Mouse (Mus musculus) intestine, embryonic 15.5 days (tissue): ENCODE measurements around the gene Ldhd. TPM values are rescaled to one million over a fixed set of nuclear protein-coding genes. Genes with fewer than 3 reads are reported as not detected.
A peak's percentile ranks its signal among the peaks of the same experiment; 100 is the strongest.
"Not testable (repeated sequence)": the region's sequence is repeated elsewhere in the genome, so short reads cannot be mapped to it uniquely, and the experiment has no call there.

Experiments
- ATAC-seq: fragments of 200-750 bp; cut with Nextera tagmentation; 2 replicates; pipeline ENCODE4 v1.8.0; 2017; ENCODE audit warnings: moderate TSS enrichment, moderate library complexity
- H3K27ac ChIP-seq: fragments of 300-500 bp; sonication (generic); 2 replicates; pipeline ENCODE4 v1.5.1; 2015; ENCODE audit warnings: mild to moderate bottlenecking, inconsistent platforms
- H3K27me3 ChIP-seq: fragments of 300-500 bp; sonication (generic); replicated peaks from 2 replicates; pipeline ENCODE4 v1.6.1; 2015; ENCODE audit warnings: inconsistent platforms
- H3K36me3 ChIP-seq: fragments of 300-500 bp; sonication (generic); 2 replicates; pipeline ENCODE4 v1.6.1; 2015; ENCODE audit warnings: inconsistent platforms
- H3K4me1 ChIP-seq: fragments of 300-500 bp; sonication (generic); replicated peaks from 2 replicates; pipeline ENCODE4 v1.6.1; 2015; ENCODE audit warnings: inconsistent platforms
- H3K4me2 ChIP-seq: fragments of 300-500 bp; sonication (generic); replicated peaks from 2 replicates; pipeline ENCODE4 v1.6.1; 2015; ENCODE audit warnings: mild to moderate bottlenecking, inconsistent platforms
- H3K4me3 ChIP-seq: fragments of 300-500 bp; sonication (generic); replicated peaks from 2 replicates; pipeline ENCODE4 v1.5.1; 2015; ENCODE audit warnings: inconsistent platforms
- H3K9ac ChIP-seq: fragments of 300-500 bp; sonication (generic); 2 replicates; pipeline ENCODE4 v1.6.1; 2015; ENCODE audit warnings: inconsistent platforms
- H3K9me3 ChIP-seq: fragments of 300-500 bp; sonication (generic); 2 replicates; pipeline ENCODE4 v1.6.1; 2016; ENCODE audit warnings: inconsistent platforms
- WGBS: fragments of 180-500 bp; shearing (Covaris S2); methylation state at CpG from one replicate; pipeline ENCODE4 v1.1.7; 2015; 5-methylcytosine and 5-hydroxymethylcytosine counted together
- polyA plus RNA-seq: library from polyadenylated mRNA; unstranded; fragments of >200 nt; fragmentation: Nextera tagmentation; extraction: Ambion mirVana; gene quantifications from 2 replicates; pipeline ENCODE4 v1.2.1, GENCODE M21; 2015

Ldhd gene
- polyA plus RNA-seq, 1 experiment from 2014 or later = 1.6 TPM

DNA sequence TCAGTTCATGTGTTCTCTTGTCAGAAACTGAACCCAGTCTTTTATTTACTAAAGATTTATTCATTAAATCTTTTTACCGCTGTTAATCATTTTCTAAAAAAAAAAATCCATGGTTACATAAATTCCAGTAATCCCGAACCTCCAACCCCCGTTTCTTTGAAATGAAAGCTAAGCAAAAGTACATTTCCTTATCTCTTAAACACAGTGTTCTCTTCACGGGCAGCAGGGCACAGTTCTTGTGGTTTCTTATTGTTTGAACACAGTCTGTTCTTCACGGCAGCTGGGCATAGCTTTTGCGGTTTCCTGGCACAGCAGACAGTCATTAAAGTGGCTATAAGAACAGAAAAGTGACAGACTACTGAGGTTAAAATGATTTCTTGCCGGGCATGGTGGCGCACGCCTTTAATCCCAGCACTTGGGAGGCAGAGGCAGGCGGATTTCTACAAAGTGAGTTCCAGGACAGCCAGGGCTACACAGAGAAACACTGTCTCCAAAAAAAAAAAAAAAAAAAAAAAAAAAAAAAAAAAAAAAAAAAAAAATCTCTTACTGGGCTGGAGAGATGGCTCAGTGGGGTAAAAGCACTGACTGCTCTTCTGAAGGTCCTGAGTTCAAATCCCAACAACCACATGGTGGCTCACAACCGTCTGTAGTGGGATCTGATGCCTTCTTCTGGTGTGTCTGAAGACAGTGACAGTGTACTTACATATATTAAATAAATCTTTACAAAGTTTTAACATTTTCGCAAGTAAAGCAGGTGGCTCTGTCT, 14.3 kb upstream of the Ldhd start:
- H3K9ac ChIP-seq = peak overlapping the region; percentile 96; the same call in 1 of the 2 replicates
- ATAC-seq, H3K4me1 ChIP-seq, H3K36me3 ChIP-seq, H3K9me3 ChIP-seq, H3K27me3 ChIP-seq: not testable (repeated sequence)
- peak overlapping the region; percentile 84 for H3K4me3 ChIP-seq
- 59% methylated on average over 12 of the region's 12 CpGs for WGBS
- peak overlapping the region; percentile 70 for H3K27ac ChIP-seq
- peak overlapping the region; percentile 63 for H3K4me2 ChIP-seq

DNA sequence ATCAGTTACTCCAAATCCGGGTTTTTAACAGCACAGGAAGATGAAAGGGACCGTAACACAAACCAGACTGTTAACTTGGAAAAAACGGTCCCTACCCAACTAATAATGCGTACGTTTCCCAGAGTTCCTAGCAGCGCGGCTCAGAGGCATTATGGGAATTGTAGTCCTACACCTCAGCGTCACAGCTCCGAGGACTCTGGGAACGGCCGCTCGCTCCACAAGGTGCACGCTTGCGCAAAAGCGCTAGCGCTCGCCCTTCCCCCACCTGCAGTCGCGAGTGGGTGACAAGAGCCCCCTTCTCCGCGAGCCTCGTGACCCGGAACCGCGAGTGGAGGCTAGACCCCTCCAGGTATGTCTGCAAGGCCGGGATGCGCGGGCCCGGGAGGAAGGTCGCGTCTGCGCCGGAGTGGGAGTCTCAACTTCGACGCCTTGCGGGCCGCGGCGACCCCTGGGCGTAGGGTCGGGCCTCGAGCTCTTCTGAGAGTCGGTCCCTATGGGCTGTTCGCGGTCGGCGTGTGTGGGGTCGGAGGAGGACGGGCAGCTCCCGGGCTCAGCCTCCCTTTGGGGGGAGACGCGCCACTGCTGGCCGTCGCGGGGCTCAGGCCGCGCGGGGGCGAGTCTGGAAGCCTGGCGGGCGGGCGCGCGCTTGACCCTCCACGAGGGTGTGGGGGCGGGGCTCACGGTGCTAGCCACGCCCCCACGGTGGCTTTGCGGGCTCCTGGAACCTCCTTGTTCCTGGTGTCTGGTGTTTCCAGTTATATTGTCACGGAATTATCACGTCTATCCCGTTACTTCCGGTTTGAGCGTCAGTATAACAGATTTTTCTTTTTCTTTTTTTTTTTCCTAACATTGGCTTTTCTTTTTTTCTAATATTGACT, 13.3 kb upstream of the Ldhd start, which contains the start of gene Zfp1:
Gene Zfp1, plus strand, starts transcription at position 138 of the 878 bp plus-strand sequence.
- peak; percentile 96 for ATAC-seq
- H3K4me3 ChIP-seq = peak within 1 kb of the TSS; percentile 84
- H3K9me3 ChIP-seq = no peaks in the 10 kb centered on the region
- peaks cover 7% of the 10 kb centered on the region for H3K4me1 ChIP-seq
- H3K4me2 ChIP-seq = peak within 1 kb of the TSS; percentile 63
- H3K9ac ChIP-seq = peak within 1 kb of the TSS; percentile 96
- H3K27me3 ChIP-seq = no peaks in the 10 kb centered on the region
- under 1% methylated on average over 73 of the region's 75 CpGs for WGBS
- H3K36me3 ChIP-seq = no peaks in the 10 kb centered on the region
- peak within 1 kb of the TSS; percentile 95 for H3K27ac ChIP-seq

DNA sequence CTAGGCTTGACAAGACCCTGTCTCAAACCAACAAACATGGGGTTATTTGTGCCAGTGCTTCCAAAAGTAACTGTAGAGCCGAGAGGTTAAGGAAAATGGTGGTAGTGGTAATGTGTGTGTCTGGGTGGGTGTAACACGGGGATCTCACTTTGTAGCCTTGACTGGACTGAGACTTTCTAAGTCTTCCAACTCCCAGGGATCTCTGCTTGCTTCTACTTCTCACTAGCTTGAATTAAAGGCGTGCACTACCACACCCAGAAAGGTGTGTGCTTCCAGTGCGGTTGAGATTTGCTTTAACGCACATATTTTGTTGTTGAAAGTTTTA, 12.7 kb upstream of the Ldhd start:
- Histone ChIP-seq H3K4me1 (peaks cover 7% of the 10 kb centered on the region), H3K9ac (peak overlapping the region; percentile 96; the same call in 1 of the 2 replicates), H3K9me3 (no peaks in the 10 kb centered on the region), H3K4me3 (peak overlapping the region; percentile 84), H3K4me2 (peak overlapping the region; percentile 63), H3K27me3 (no peaks in the 10 kb centered on the region), H3K27ac (peak overlapping the region; percentile 95), H3K36me3 (no peaks in the 10 kb centered on the region)
- ATAC-seq = peak; percentile 34
- 6% methylated on average over 5 of the region's 5 CpGs for WGBS

DNA sequence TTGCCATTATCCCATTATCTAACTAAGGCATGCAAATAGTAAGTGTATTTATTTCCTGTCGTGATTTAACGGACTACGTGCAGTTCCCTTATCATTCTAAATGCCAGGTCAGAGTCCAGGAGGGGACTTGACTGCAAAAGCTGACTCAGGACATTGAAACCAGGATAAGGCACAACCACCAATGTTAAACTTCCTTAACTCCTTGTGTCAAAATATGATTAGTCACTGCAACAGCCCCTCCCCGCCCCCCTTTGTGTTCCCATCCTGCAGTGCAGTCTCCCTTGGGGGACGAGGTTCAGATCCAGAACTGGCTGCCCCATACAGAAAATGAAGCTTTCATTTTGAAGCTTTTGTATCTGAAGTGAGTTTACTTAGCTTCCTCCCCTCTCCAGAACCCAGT, 12.3 kb upstream of the Ldhd start:
- H3K36me3 ChIP-seq = no peaks in the 10 kb centered on the region
- peak overlapping the region; percentile 96; the same call in 1 of the 2 replicates for H3K9ac ChIP-seq
- H3K27ac ChIP-seq = peak overlapping the region; percentile 95
- 34% methylated on average over 5 of the region's 5 CpGs for WGBS
- H3K4me2 ChIP-seq = peak overlapping the region; percentile 63
- ATAC-seq = peak; percentile 46
- peak overlapping the region; percentile 84 for H3K4me3 ChIP-seq
- H3K27me3 ChIP-seq = no peaks in the 10 kb centered on the region
- peaks cover 7% of the 10 kb centered on the region for H3K4me1 ChIP-seq
- H3K9me3 ChIP-seq = no peaks in the 10 kb centered on the region

DNA sequence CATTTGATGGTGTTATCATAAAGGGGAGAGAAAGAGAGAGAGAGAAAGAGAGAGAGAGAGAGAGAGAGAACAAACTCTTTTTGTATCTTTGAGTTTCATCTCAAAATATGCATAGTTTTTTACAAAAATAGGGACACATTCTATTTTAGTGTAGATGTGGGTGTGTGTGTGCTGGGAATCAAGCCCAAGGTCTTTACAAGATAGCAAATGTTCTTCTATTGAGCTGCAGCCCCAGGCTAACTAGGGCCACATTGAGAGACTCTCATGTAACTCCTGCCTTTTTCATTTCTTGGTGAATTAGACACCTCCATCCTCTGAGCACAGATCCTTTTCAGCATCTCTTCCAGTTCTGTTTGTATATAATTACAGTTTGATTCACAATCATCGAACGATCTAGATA, 10.9 kb upstream of the Ldhd start:
- H3K27ac ChIP-seq = no peak overlapping the region
- H3K4me1 ChIP-seq = peaks cover 7% of the 10 kb centered on the region
- ATAC-seq = no peak
- no peaks in the 10 kb centered on the region for H3K36me3 ChIP-seq
- H3K9ac ChIP-seq = no peak overlapping the region
- 90% methylated on average over 2 of the region's 2 CpGs for WGBS
- H3K9me3 ChIP-seq = no peaks in the 10 kb centered on the region
- H3K4me2 ChIP-seq = no peak overlapping the region
- H3K27me3 ChIP-seq = no peaks in the 10 kb centered on the region
- no peak overlapping the region for H3K4me3 ChIP-seq

DNA sequence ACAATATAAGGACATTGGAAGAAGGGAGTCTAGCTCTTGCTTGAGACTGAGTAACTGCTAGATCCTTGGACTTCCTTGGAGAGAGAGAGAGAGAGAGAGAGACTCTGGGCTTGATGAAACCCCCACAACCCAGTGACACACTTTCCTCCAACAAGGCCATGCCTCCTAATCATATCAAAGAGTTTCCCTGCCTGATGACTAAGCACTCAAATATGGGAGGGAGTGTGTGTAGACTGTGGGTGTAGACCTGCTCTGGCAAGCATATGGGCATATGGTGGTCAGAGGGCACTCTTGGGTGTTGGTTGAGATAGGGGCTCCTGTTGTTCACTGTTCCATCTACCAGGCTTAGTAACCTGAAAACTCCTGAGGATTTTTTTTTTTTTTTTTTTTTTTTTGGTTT, 7.9 kb upstream of the Ldhd start:
- peaks cover 7% of the 10 kb centered on the region for H3K4me1 ChIP-seq
- no peak overlapping the region for H3K9ac ChIP-seq
- no peaks in the 10 kb centered on the region for H3K9me3 ChIP-seq
- H3K27me3 ChIP-seq = no peaks in the 10 kb centered on the region
- H3K4me3 ChIP-seq = no peak overlapping the region
- no peaks in the 10 kb centered on the region for H3K36me3 ChIP-seq
- H3K4me2 ChIP-seq = no peak overlapping the region
- peak; percentile 47 for ATAC-seq
- H3K27ac ChIP-seq = no peak overlapping the region

DNA sequence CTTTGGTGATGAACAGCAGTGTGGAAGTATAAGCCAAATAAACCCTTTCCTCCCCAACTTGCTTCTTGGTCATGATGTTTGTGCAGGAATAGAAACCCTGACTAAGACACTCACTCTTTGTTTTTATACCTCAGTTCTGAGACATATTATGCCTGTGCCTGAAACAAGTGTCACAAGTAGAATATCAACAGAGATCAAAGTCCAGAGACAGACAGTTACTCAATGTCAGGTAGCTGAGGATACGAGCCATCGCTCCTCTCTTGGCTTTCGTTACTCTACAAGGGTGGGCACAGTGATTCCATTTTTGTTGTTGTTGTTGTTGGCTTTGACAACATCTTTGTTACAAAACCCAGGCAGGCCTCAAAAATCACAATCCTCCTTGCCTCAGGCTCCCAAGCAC, 2.8 kb upstream of the Ldhd start:
- Histone ChIP-seq H3K4me3 (no peak overlapping the region), H3K9ac (no peak overlapping the region), H3K36me3 (no peaks in the 10 kb centered on the region), H3K27me3 (no peaks in the 10 kb centered on the region), H3K4me2 (no peak overlapping the region), H3K4me1 (no peaks in the 10 kb centered on the region), H3K27ac (no peak overlapping the region), H3K9me3 (no peaks in the 10 kb centered on the region)
- 88% methylated on average over 3 of the region's 3 CpGs for WGBS
- no peak for ATAC-seq

DNA sequence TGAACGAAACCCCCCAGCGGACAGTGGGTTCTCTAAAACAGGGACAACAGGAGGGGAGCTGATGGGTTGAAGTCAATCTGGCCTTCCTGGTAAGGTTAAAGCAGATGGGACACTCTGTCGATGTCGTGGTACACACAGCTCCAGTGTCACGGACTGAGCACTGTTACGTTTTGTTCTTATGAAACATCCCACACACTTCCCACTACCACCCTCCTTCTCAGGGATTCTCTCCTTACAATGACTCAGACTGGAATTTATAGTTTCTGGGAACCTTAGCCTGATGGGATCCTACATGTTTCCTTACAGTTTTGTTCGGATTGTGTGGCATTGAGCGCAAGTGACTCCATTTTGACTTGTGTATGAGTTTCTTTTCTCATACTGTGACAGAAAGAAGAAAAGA, 1.4 kb upstream of the Ldhd start:
- no peak overlapping the region for H3K9ac ChIP-seq
- H3K4me2 ChIP-seq = no peak overlapping the region
- H3K9me3 ChIP-seq = no peaks in the 10 kb centered on the region
- no peak overlapping the region for H3K4me3 ChIP-seq
- H3K27ac ChIP-seq = no peak overlapping the region
- no peaks in the 10 kb centered on the region for H3K36me3 ChIP-seq
- WGBS = 94% methylated on average over 8 of the region's 8 CpGs
- ATAC-seq = no peak
- H3K4me1 ChIP-seq = no peaks in the 10 kb centered on the region
- H3K27me3 ChIP-seq = no peaks in the 10 kb centered on the region

DNA sequence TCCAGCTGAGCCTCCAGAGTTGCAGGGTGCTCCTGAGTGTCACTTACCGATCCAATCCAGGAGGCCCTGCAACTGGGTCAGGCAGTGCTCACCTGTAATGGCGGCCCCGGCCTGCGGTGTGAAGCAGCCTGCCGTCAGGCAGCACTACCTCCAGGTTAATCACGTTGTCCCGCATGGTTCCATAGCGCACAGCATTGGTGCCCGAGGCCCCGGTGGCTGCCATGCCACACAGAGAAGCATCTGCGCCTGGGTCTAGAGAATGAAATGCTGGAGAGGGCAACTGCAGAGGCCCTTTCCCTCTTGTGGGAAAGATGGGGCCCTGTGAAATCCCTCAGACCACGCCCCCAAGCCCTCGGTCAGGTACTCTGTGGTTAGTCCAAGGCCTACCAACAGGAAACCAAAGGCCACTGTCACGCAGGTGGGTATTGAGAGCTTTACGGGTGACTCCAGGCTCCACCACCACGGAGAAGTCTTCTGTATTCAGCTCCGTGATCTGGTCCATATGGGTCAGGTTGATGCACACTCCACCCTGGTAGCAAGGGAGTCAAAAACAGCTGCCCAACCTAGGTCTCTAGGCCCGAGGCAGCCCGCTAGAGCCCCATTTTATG, 1.2 kb downstream of the Ldhd start:
- no peak overlapping the region for H3K4me2 ChIP-seq
- no peak overlapping the region for H3K4me3 ChIP-seq
- H3K36me3 ChIP-seq = no peaks in the 10 kb centered on the region
- 0 out of 2 replicates have a peak, but pooled peaks cover 5% of the 10 kb centered on the region for H3K4me1 ChIP-seq
- H3K27ac ChIP-seq = no peak overlapping the region
- H3K9ac ChIP-seq = no peak overlapping the region
- no peaks in the 10 kb centered on the region for H3K27me3 ChIP-seq
- no peak for ATAC-seq
- no peaks in the 10 kb centered on the region for H3K9me3 ChIP-seq
- 83% methylated on average over 19 of the region's 19 CpGs for WGBS

DNA sequence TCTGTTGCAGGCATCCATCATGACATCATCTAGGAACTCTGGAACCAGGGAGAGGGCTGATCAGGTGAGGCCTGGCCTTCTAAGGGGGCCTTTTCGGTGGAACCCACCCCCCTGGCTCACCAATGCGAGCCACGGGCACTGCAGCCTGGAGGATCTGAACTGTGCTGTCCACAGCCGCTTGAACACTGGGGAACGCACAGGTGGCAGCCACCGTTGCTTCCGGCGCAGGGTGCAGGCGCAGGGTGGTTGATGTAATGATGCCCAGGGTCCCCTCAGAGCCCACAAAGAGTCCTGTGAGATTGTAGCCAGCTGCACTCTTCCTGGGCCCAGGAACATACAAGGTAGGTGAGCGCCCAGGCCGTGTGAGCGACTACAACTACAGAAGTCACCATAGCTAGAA, 1.8 kb downstream of the Ldhd start:
- no peak overlapping the region for H3K4me3 ChIP-seq
- peaks cover 9% of the 10 kb centered on the region; the same call in 1 of the 2 replicates for H3K4me1 ChIP-seq
- H3K9ac ChIP-seq = no peak overlapping the region
- H3K36me3 ChIP-seq = no peaks in the 10 kb centered on the region
- H3K27me3 ChIP-seq = no peaks in the 10 kb centered on the region
- H3K4me2 ChIP-seq = no peak overlapping the region
- H3K9me3 ChIP-seq = no peaks in the 10 kb centered on the region
- H3K27ac ChIP-seq = no peak overlapping the region
- ATAC-seq = no peak
- WGBS = 93% methylated on average over 12 of the region's 12 CpGs

DNA sequence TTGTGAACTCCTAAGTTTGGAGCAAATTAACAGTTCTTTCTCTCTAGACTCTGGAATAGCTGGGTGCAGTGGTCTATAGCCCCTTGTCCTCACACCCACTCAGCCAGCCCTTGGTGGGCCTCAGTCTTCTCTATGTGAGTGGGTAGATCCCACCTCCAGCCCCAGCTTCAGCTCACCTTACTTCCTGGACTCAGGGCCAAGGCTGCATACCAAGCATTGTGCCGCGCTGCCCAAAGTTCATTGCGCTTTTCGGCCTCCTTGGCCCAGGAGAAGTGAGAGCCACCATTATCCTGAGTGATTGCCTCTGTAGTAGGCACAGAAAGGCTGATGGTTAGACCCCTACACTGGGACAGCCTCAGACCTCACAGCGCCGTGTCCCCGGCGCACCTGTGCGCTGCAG, 2.3 kb downstream of the Ldhd start:
- no peak for ATAC-seq
- H3K9ac ChIP-seq = no peak overlapping the region
- H3K4me1 ChIP-seq = peaks cover 9% of the 10 kb centered on the region; the same call in 1 of the 2 replicates
- H3K36me3 ChIP-seq = no peaks in the 10 kb centered on the region
- 99% methylated on average over 9 of the region's 9 CpGs for WGBS
- H3K27ac ChIP-seq = no peak overlapping the region
- H3K9me3 ChIP-seq = no peaks in the 10 kb centered on the region
- H3K27me3 ChIP-seq = no peaks in the 10 kb centered on the region
- no peak overlapping the region for H3K4me3 ChIP-seq
- H3K4me2 ChIP-seq = no peak overlapping the region

DNA sequence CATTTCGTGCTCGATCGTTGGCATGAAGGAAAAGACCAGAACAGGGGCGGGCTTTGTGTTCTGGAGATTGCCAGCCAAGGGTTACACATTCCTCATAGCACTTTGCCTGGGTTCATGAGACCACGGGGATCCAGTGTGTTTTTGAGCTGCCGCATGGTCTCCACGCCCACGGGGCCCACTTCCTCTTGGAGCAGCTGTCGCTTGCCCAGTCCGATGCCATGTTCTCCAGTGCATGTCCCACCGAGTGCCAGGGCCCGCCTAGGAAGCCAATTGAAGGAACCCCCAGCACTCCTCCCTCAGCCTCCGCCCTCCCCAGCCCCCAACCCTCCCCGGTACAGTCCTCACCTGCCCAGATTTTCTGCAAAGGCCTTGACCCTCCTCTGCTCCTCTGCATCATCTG, 3.2 kb downstream of the Ldhd start:
- 90% methylated on average over 14 of the region's 14 CpGs for WGBS
- no peak for ATAC-seq
- Histone ChIP-seq H3K27ac (no peak overlapping the region), H3K27me3 (no peaks in the 10 kb centered on the region), H3K4me3 (no peak overlapping the region), H3K4me2 (no peak overlapping the region), H3K36me3 (no peaks in the 10 kb centered on the region), H3K9ac (no peak overlapping the region), H3K9me3 (no peaks in the 10 kb centered on the region), H3K4me1 (peaks cover 9% of the 10 kb centered on the region; the same call in 1 of the 2 replicates)
